Mouse (Mus musculus): ENCODE data around the gene Eef1a1. TPM values are rescaled to one million over a fixed set of nuclear protein-coding genes. Genes with fewer than 3 reads are reported as not detected.
"Not testable (repeated sequence)": the region's sequence is repeated elsewhere in the genome, so short reads cannot be mapped to it uniquely, and the experiment has no call there.

The Eef1a1 gene
- polyA plus RNA-seq, 1 experiment from 2014 or later, result 4,691 TPM

DNA sequence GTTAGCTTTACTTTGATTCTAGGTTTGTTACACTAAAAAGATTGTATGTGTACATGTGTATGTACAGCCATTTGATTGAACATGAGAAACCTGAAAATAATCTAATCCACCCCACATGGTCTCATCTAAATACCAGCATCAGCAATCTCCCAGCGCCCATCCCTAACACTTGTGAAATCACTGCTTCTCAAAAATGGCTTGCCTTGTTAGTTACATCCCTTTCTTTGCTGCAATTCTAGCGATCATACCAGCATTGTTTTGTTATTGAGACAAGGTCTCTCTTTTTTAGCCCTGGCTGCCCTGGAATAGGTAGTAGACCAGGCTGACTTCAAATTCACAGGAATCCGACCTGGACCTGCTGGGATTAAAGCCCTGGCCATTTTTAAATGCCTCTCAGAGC lies 6.6 kb downstream of the Eef1a1 start:
- Histone ChIP-seq H3K9me3 (ENCODE audit: control insufficient read depth, low read length) (no peaks in the 10 kb centered on the region), H3K4me3 (ENCODE audit: low read depth, low read length) (peak overlapping the region; percentile 99), H3K27me3 (ENCODE audit: control insufficient read depth, insufficient read depth, low read length) (no peaks in the 10 kb centered on the region), H3K9ac (ENCODE audit: low read depth, low read length) (peak overlapping the region; percentile 94), H3K36me3 (ENCODE audit: control insufficient read depth, insufficient read depth, low read length) (no peaks in the 10 kb centered on the region), H3K4me2 (replicated peaks; ENCODE audit: low read depth, low read length) (peak overlapping the region; percentile 54), H3K4me1 (replicated peaks; ENCODE audit: control insufficient read depth, insufficient read depth, low read length) (no peaks in the 10 kb centered on the region), H3K27ac (ENCODE audit: low read depth, low read length) (peak overlapping the region; percentile 98)
- ATAC-seq (ENCODE audit: low FRiP score) (no peak), DNase-seq (ENCODE audit: low spot score) (no peak)
- 12% methylated on average over 3 of the region's 3 CpGs for WGBS

DNA sequence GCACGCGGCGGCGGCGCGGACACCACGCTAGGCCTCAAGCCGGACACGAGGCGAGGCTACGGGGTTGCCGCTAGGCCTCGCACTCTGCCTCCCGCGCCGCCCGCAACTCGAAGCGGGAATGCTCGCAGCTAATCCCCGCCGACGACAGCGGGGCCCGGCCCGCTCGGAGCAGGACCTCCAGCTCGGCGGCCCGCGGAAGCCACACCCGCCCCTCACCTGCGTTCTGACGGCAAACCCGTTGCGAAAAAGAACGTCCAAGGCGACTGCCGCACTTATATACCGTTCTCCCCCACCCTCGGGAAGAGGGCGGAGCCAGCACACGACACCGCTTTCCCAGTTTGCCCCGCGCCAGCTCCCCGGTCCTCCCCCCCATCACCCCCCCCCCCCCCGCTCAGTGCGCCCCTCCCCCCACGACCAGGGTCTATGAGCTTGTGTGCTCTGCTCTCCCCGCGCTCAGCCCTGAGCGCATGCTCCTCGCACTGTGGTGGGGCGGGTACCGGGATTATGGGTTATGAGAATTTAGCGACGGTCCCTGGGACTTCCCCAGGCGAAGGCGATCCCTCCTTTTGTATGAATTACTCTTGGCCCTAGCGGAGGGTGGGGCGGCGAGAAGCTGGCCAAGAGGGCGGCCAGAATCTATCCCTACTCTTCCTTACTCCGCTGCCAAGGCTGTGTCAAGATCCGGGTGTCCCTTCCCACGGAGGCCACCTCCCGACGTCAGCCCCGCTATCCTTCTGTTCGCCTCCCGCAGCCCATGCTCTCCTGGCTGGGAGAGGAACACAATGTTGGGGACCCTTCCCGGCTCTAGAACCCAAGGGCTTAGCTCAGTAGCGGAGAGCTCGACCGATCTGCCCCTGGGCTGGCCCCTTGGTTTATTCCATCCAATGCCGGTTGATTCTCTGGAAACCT lies 7.3 kb downstream of the Eef1a1 start:
- no peaks in the 10 kb centered on the region for H3K4me1 ChIP-seq (replicated peaks; ENCODE audit: control insufficient read depth, insufficient read depth, low read length)
- DNase-seq (ENCODE audit: low spot score) (peak; percentile 96), ATAC-seq (ENCODE audit: low FRiP score) (peak; percentile 99)
- peak overlapping the region; percentile 99 for H3K4me3 ChIP-seq (ENCODE audit: low read depth, low read length)
- H3K36me3 ChIP-seq (ENCODE audit: control insufficient read depth, insufficient read depth, low read length), result no peaks in the 10 kb centered on the region
- H3K27me3 ChIP-seq (ENCODE audit: control insufficient read depth, insufficient read depth, low read length), result no peaks in the 10 kb centered on the region
- H3K9ac ChIP-seq (ENCODE audit: low read depth, low read length), result peak overlapping the region; percentile 99
- under 1% methylated on average over 70 of the region's 77 CpGs for WGBS
- peak overlapping the region; percentile 54 for H3K4me2 ChIP-seq (replicated peaks; ENCODE audit: low read depth, low read length)
- H3K9me3 ChIP-seq (ENCODE audit: control insufficient read depth, low read length), result no peaks in the 10 kb centered on the region
- H3K27ac ChIP-seq (ENCODE audit: low read depth, low read length), result peak overlapping the region; percentile 98

DNA sequence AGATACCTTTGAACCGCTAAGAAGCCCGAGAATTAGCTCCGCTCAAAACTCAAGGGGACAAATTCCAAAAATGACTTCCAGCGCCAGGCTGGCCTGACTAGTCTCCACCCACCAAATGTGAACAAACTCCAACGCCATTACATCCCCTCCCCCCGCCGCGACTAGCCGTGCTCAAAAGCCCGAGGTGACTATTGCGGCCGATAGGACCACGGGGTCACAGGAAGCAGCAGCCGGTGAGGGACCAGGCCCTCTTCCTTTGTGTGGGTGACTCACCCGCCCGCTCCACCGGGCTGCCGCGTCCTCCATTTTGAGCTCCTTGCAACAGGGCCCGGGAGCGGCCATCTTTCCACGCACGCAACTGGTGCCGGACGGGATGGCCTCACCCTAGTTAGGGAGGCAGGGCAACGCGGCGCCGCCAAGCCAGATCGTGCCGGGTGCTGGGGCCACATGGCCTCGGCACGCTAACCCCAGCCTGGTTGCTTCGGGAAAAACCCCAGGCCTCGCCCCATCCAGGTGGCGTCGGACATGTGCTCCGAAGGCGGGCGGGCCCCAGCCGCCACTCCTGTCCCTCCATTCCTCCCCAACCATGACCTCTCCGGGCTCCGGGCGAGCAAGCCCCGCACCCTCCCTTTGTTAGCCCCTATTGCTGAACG lies 8.1 kb downstream of the Eef1a1 start:
- WGBS, result 0% methylated on average over 46 of the region's 46 CpGs
- DNase-seq (ENCODE audit: low spot score) (peak; percentile 81), ATAC-seq (ENCODE audit: low FRiP score) (peak; percentile 43)
- peaks cover 4% of the 10 kb centered on the region for H3K36me3 ChIP-seq (ENCODE audit: control insufficient read depth, insufficient read depth, low read length)
- H3K27ac ChIP-seq (ENCODE audit: low read depth, low read length), result peak overlapping the region; percentile 95
- no peaks in the 10 kb centered on the region for H3K9me3 ChIP-seq (ENCODE audit: control insufficient read depth, low read length)
- H3K4me2 ChIP-seq (replicated peaks; ENCODE audit: low read depth, low read length), result peak overlapping the region; percentile 44
- H3K9ac ChIP-seq (ENCODE audit: low read depth, low read length), result peak overlapping the region; percentile 99
- no peaks in the 10 kb centered on the region for H3K4me1 ChIP-seq (replicated peaks; ENCODE audit: control insufficient read depth, insufficient read depth, low read length)
- no peaks in the 10 kb centered on the region for H3K27me3 ChIP-seq (ENCODE audit: control insufficient read depth, insufficient read depth, low read length)
- H3K4me3 ChIP-seq (ENCODE audit: low read depth, low read length), result peak overlapping the region; percentile 99

DNA sequence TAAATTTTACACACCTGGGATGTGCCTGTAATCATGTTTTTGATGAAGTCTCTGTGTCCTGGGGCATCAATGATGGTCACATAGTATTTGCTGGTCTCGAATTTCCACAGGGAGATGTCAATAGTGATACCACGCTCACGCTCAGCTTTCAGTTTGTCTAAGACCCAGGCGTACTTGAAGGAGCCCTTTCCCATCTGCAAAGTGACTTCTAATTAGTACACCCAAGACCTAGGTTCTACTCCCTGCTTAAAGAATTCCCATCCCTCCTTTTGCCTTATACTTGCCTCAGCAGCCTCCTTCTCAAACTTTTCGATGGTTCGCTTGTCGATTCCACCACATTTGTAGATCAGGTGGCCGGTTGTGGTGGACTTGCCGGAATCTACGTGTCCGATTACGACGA lies 8.7 kb downstream of the Eef1a1 start:
- DNase-seq (ENCODE audit: low spot score); ATAC-seq (ENCODE audit: low FRiP score); H3K9me3 ChIP-seq (ENCODE audit: control insufficient read depth, low read length); H3K36me3 ChIP-seq (ENCODE audit: control insufficient read depth, insufficient read depth, low read length); H3K27me3 ChIP-seq (ENCODE audit: control insufficient read depth, insufficient read depth, low read length); H3K4me1 ChIP-seq (replicated peaks; ENCODE audit: control insufficient read depth, insufficient read depth, low read length): not testable (repeated sequence)
- Histone ChIP-seq H3K27ac (ENCODE audit: low read depth, low read length) (peak overlapping the region; percentile 95; the same call in 1 of the 2 replicates), H3K4me3 (ENCODE audit: low read depth, low read length) (peak overlapping the region; percentile 99), H3K9ac (ENCODE audit: low read depth, low read length) (peak overlapping the region; percentile 99), H3K4me2 (replicated peaks; ENCODE audit: low read depth, low read length) (peak overlapping the region; percentile 44)
- WGBS, result under 1% methylated on average over 13 of the region's 13 CpGs

DNA sequence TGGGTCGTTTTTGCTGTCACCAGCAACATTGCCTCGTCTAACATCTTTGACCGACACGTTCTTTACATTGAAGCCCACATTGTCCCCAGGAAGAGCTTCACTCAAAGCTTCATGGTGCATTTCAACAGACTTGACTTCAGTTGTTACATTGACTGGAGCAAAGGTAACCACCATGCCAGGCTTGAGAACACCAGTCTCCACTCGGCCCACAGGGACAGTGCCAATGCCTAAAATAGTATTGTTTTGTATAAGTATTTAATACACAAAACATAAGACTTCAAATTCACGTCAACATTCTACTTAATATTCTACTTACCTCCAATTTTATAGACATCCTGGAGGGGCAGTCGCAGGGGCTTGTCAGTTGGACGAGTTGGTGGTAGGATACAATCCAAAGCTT lies 9.6 kb downstream of the Eef1a1 start:
- H3K9ac ChIP-seq (ENCODE audit: low read depth, low read length), result peak overlapping the region; percentile 37; the same call in 1 of the 2 replicates
- peak overlapping the region; percentile 99 for H3K4me3 ChIP-seq (ENCODE audit: low read depth, low read length)
- H3K4me2 ChIP-seq (replicated peaks; ENCODE audit: low read depth, low read length), result peak overlapping the region; percentile 44
- not testable (repeated sequence) for H3K9me3 ChIP-seq (ENCODE audit: control insufficient read depth, low read length); ATAC-seq (ENCODE audit: low FRiP score); H3K4me1 ChIP-seq (replicated peaks; ENCODE audit: control insufficient read depth, insufficient read depth, low read length); H3K36me3 ChIP-seq (ENCODE audit: control insufficient read depth, insufficient read depth, low read length); H3K27me3 ChIP-seq (ENCODE audit: control insufficient read depth, insufficient read depth, low read length); DNase-seq (ENCODE audit: low spot score)
- 0 out of 2 replicates have a peak overlapping the region, but pooled peaks have one; percentile 9 for H3K27ac ChIP-seq (ENCODE audit: low read depth, low read length)
- WGBS, result 36% methylated on average over 8 of the region's 8 CpGs

DNA sequence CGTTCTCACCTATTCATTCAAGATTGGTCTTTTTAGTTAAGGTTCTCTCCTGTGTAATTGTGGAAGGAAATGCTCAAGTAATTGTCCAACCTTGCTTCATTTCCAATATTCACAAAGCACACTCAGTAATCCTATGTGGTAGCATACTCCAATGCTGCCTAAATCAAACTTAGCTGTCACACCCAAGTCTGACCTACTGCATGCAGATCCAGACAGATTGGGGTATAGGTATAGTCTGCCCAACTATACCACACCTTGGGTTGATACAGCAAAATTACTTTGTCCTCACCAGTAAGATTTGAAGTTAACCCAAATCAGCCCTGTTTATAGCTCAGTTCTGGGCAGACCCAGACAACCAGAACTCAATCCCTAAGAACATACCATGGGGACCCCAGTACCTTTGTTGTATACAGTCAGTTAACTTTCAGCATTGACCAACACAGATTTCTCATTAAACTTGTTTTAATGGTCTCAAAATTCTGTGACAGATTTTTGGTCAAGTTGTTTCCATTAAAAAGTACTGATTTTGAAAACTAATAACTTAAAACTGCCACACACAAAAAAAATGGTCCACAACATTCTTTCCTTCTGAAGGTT lies 10.8 kb downstream of the Eef1a1 start:
- not testable (repeated sequence) for H3K27me3 ChIP-seq (ENCODE audit: control insufficient read depth, insufficient read depth, low read length); H3K9ac ChIP-seq (ENCODE audit: low read depth, low read length); ATAC-seq (ENCODE audit: low FRiP score); H3K9me3 ChIP-seq (ENCODE audit: control insufficient read depth, low read length); H3K4me1 ChIP-seq (replicated peaks; ENCODE audit: control insufficient read depth, insufficient read depth, low read length); H3K27ac ChIP-seq (ENCODE audit: low read depth, low read length); H3K36me3 ChIP-seq (ENCODE audit: control insufficient read depth, insufficient read depth, low read length); H3K4me3 ChIP-seq (ENCODE audit: low read depth, low read length); H3K4me2 ChIP-seq (replicated peaks; ENCODE audit: low read depth, low read length); DNase-seq (ENCODE audit: low spot score)
- 68% methylated on average over 1 of the region's 1 CpGs for WGBS

DNA sequence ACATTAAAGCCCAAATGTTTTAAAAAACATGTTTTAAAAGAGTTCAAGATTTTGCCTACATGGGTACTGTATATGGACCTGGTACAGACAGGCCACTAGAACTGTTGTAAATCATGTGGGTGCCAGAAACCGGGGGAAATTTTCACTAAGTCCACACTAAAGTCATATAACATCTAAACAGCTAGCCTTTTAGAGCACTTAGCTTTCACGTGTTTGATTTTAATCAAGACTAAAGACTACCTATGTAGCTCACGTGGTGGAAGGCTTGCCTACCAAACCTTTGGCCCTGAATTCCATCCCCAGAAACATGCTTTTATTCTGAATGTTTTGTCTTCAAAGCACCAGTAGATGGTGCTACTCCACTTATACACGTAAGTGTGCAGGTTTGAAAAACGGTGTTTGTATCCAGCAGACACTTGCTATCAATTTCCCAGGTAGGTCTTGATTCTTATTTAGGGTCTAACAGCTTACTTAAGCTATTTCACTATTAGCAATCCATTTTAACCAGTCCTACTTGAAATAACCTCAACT lies 11.9 kb downstream of the Eef1a1 start:
- H3K36me3 ChIP-seq (ENCODE audit: control insufficient read depth, insufficient read depth, low read length), result peaks cover 4% of the 10 kb centered on the region
- no peak overlapping the region for H3K27ac ChIP-seq (ENCODE audit: low read depth, low read length)
- WGBS, result 2% methylated on average over 5 of the region's 5 CpGs

DNA sequence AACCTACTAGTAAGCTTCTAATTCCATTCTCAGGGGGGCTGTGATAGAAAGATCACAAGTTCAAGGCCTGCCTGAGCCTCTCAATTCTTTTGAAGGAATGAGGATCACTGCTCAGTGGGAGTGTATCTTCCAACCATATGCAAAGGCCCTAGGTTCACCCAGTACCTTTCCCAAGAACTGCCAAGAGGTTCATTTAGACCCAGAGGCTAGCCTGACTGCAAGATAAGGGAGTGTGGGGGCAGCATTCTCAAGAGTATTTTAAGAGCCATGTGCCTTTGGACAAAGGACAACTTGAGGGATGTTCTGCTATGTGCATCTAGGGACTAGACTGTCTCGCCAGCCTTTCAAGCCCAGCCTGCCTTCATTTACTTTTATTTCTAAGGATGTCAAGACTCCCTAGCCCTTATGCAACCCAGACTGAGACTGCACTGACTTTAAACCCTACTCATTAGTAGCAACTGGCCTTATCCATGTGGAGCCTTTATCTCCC lies 12.4 kb downstream of the Eef1a1 start:
- ATAC-seq (ENCODE audit: low FRiP score), result no peak
- Histone ChIP-seq H3K4me3 (ENCODE audit: low read depth, low read length) (no peak overlapping the region), H3K4me2 (replicated peaks; ENCODE audit: low read depth, low read length) (no peak overlapping the region), H3K9me3 (ENCODE audit: control insufficient read depth, low read length) (no peaks in the 10 kb centered on the region), H3K4me1 (replicated peaks; ENCODE audit: control insufficient read depth, insufficient read depth, low read length) (no peaks in the 10 kb centered on the region), H3K36me3 (ENCODE audit: control insufficient read depth, insufficient read depth, low read length) (peaks cover 4% of the 10 kb centered on the region), H3K27ac (ENCODE audit: low read depth, low read length) (no peak overlapping the region), H3K27me3 (ENCODE audit: control insufficient read depth, insufficient read depth, low read length) (no peaks in the 10 kb centered on the region), H3K9ac (ENCODE audit: low read depth, low read length) (no peak overlapping the region)
- 7% methylated on average over 1 of the region's 1 CpGs for WGBS
- DNase-seq (ENCODE audit: low spot score), result peak; percentile 51

More for the DNA sequence above, 11.9 kb downstream of the Eef1a1 start:
- H3K4me1 ChIP-seq (replicated peaks; ENCODE audit: control insufficient read depth, insufficient read depth, low read length), result no peaks in the 10 kb centered on the region
- no peak overlapping the region for H3K4me2 ChIP-seq (replicated peaks; ENCODE audit: low read depth, low read length)
- H3K9ac ChIP-seq (ENCODE audit: low read depth, low read length), result no peak overlapping the region
- no peaks in the 10 kb centered on the region for H3K9me3 ChIP-seq (ENCODE audit: control insufficient read depth, low read length)
- H3K4me3 ChIP-seq (ENCODE audit: low read depth, low read length), result no peak overlapping the region
- ATAC-seq (ENCODE audit: low FRiP score) (no peak), DNase-seq (ENCODE audit: low spot score) (peak; percentile 61)
- no peaks in the 10 kb centered on the region for H3K27me3 ChIP-seq (ENCODE audit: control insufficient read depth, insufficient read depth, low read length)

All from hindbrain, embryonic 11.5 days (tissue).